Mouse (Mus musculus): ENCODE measurements at regions not wholly inside any gene's neighbourhood (a gene's known extent, or its start where the extent isn't known, plus 50 kb on each side); places are given as distances from the start of the nearest gene placed in this dataset.

GRCm38 (mm10) chr9:41834487-41835404 lies 289.4 kb downstream of the Sorl1 start:
- no peak for DNase-seq (ENCODE audit: low spot score)

DNA sequence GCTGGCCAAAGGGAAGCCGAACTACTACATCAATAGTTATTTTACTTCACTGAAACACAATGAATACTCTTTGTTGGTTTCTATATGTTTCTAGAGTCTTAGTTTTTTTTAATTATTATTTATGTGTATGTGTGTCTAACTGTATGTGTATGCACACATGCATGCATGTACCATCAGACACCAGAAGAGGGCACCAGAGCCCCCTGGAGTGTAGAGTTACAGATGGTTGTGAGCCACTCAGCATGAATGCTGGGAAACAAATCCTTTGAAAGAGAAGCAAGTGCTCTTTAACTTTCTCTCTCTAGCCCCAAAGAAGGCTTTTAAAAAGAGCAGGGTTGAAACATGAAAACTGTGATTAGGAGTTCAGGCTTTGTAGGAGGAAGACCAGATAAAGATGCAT lies 290.7 kb downstream of the Sorl1 start:
- DNase-seq (ENCODE audit: low spot score) = no peak

DNA sequence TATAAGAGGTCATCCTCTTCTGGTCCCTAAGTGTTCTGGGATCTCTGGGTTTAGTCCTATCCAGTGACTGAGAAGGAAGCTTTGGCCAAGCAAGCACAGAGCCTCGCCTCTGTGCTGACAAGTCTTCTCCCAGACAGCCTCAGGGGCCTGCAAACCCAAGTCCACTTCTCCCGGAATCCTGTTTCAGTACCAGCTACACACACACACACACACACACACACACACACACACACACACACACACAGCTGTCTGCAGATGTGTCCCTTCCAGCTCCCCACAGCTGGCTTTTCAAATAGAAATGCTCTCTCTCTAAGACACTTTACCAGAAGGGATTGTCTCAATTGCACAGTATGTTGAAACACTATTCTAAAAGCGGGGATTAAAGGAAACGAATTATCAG lies 296.7 kb downstream of the Sorl1 start:
- DNase-seq (ENCODE audit: low spot score) = no peak

DNA sequence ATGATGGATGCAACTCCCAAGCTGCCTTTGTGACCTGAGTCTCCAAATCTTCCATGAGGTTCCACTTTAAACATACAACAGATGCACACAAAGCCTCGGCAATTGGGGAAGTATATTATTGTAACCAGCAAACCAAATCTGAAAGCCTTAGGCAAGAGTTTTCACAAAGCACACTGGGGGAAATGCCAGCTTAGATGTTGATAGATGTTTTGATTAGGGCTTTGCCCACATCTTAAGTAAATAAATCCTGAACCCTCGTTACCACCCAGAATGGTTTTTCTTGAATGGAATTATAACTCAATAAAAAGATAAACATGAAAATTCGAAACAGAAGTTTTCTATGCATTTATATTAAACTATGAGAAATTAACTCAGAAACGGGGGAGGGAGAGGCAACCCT lies 302.7 kb downstream of the Sorl1 start:
- no peak for DNase-seq (ENCODE audit: low spot score)

- DNase-seq (ENCODE audit: low spot score) = no peak
Observed at GRCm38 (mm10) chr9:41817740-41818461, 306.2 kb downstream of the Sorl1 start.

GRCm38 (mm10) chr9:41815921-41816320 lies 308.2 kb downstream of the Sorl1 start:
- DNase-seq (ENCODE audit: low spot score) = no peak

GRCm38 (mm10) chr9:41809291-41809690 lies 314.8 kb downstream of the Sorl1 start:
- DNase-seq (ENCODE audit: low spot score) = no peak

DNA sequence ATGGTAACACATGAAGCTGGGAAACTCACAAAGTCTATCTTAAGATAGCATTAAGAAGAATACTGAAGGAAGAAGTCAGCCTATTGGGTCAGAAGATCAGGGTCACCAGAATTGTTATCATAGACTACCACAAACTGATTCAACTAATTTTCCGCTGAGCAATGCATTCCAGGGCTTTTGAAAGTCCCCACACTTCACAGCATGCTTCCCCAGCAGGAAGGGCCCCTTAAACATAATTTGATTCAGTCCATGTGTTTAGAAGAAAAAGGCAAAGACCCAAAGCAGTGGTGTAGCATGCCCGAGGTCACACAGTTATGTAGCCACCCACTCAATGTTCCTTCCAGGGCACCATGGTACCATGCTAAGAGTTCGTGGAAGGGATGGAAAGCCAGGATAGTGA lies 315.3 kb downstream of the Sorl1 start:
- no peak for DNase-seq (ENCODE audit: low spot score)

DNA sequence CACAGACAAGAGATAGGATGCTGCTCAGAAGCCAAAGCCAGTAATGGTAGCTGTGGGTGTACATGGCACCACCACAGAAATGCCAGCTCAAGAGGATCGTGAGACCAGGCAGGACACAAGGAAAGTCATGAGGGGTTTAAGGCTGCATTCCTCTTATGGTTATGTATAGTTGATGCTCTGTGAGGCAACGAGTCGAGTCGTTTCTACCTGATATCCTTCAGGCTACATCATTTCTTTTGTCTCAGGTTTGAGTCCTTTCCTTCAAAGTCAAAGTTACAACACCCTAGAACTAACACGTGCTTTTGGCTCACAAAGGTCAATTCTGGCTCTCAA lies 317.8 kb downstream of the Sorl1 start:
- DNase-seq (ENCODE audit: low spot score) = no peak

DNA sequence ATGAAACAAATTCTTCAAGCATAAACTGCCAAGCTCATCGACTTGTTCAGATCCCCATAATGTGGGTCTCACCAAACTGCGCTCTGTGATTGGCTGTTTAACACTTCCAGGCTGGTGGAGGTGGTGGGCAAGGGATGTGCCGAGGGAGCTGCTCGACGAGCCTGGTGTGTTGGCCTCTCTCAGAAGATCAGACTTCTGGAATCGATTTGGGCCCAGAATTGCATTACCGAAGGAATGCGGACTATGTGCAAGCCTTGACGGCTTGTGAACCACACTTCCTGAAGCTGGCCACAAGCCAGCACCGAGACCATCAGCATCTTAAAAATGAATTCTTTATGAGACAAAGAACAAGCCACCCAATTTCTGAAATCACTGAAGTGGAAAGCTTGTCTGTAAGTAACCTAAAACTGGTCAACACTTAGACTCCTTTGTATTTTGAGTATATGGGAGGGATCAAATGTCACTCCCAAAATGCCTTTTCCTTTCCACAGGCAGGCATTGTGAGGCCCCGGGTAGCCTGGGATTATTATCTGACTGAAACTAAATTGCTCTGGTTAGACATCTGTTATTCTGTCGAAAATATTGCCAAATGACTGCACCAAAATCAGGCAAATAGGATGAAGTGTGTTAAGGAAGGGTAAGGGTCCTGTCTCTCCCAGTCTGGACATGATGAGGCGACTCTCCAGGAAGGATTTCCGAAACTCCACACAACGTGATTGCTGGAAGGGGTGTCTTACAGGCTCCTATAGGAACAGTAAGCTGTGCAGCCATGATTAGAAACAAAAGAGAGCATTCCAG lies 318.4 kb downstream of the Sorl1 start:
- DNase-seq (ENCODE audit: low spot score) = no peak

DNA sequence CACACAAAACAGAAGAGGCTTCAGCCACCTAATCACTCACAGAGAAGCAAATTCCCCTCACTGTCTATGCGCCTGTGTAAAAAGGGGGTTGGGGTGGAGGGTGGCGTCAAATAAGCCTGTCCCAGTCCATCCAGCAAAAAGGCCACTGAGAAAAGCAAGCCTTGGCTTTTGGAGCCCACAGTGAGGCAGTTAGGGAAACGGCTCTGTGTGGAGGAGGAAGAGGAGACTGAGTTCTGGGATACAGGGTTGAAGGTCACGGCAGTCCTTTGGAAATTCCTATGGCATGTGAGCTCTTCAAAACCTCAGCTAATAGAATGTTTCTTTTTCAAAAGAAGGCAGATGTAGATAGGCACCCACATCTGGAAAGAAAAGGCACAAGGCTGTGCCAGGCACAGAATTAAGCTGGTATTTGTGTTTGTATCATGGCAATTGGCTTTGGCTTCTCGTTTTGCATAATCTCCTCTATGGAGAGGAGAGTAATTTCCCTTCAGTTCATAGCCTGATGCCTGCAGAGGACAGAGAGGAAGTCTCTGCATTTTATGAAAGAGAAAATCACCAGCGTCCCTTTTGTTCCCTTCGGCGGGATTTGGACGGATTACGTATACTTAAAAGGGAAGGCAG lies 319.3 kb downstream of the Sorl1 start:
- no peak for DNase-seq (ENCODE audit: low spot score)

- no peak for DNase-seq (ENCODE audit: low spot score)
Observed at GRCm38 (mm10) chr9:41803680-41804460, 320.2 kb downstream of the Sorl1 start.

DNA sequence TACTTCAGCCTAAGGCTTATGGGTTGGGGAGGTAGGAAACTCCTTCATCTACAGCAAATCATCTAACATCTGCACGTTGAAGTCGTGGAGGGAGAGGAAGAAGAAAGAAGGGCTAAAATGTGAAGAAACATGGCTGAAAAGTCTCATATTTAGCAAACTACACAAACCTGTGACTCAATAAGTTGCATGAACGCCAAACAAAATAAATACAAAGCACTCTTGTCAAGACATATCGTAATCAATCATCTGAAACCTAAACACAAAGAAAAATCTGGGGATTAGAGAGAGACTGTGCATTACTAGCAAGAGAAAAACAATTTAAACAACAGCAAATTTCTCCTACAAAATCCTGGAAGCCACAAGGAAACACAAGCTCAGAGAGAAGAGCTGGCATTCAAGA lies 322.7 kb downstream of the Sorl1 start:
- DNase-seq (ENCODE audit: low spot score) = no peak

DNA sequence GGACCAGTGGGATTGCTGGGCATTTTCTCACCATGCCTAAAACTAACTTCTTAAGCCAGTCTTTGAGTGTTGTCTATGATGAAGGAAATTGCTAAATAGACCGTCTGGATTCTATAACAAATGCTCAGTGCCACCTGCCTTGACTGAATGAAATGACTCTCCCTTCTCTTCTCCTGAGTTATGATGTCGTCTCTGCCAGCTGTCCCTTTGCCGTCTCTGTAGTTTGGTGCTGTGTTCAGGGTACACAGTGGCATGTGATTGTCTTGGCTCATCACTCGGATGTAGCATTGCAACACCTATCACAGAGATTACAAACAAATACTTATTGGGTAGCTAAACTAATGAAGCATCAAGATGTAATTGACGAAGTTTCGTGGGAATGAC lies 331.3 kb downstream of the Sorl1 start:
- DNase-seq (ENCODE audit: low spot score) = no peak

DNA sequence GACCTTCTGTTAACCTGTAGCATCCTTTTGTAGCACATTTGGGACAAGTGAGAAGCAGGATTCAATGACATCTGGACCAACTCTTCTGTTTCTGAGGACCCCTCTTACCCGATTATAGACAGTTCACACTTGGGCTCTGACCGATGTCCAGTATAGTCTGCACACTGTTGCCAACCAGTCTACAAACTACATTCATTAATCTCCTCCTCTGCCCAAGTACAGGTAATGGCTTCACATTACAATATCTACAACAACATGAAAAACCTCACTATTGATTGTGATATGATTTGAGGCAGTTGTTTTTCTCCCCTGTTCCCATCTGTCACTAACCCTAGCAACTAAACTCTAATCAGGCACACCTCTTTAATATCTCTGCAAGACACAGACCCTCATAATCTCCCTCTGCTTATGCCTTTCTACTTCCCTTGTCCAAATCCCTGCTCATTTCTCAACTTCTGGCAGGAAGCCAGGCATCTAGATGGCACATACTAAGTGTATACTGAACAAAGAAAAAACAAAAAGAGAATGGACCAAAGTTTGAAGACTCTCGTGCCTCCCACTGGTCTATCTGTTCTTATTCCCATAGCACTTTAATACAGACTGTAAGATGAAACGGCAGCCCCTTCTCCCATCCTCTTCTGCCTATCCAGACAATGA lies 331.8 kb downstream of the Sorl1 start:
- no peak for DNase-seq (ENCODE audit: low spot score)

- DNase-seq (ENCODE audit: low spot score) = no peak
Observed at GRCm38 (mm10) chr9:41791501-41792172, 332.5 kb downstream of the Sorl1 start.

- no peak for DNase-seq (ENCODE audit: low spot score)
Observed at GRCm38 (mm10) chr9:41785131-41785530, 339.0 kb downstream of the Sorl1 start.

- no peak for DNase-seq (ENCODE audit: low spot score)
Observed at GRCm38 (mm10) chr9:41772281-41772902, 351.7 kb downstream of the Sorl1 start.

DNA sequence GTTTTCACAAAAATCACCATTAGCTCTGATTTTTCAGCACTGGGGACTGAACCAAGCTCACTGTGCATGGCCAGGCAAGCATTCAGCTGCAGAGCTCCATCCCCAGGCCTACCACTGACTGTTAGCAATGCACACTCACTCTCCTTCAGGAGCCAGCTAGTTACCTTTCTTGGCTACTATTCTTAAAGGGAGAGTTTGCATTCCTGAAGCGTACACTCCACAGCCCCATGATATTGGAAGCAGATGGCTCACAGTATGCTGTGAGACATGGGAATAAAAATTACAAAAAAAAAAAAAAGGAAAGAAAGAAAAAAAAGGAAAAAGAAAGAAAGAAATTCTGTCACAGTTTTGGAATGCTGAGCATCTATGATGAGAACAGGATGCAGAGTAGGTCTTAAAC lies 352.8 kb downstream of the Sorl1 start:
- no peak for DNase-seq (ENCODE audit: low spot score)

- DNase-seq (ENCODE audit: low spot score) = no peak
Observed at GRCm38 (mm10) chr9:41768316-41768715, 355.8 kb downstream of the Sorl1 start.
